Mouse (Mus musculus) intestine, embryonic 15.5 days (tissue): Measurements from ENCODE around the gene Tmem132c. TPM values are rescaled to one million over a fixed set of nuclear protein-coding genes. Genes with fewer than 3 reads are reported as not detected.

Source experiments
- ATAC-seq: fragments of 200-750 bp; cut with Nextera tagmentation; 2 replicates; pipeline ENCODE4 v1.8.0; 2017; ENCODE audit warnings: moderate TSS enrichment, moderate library complexity
- H3K27ac ChIP-seq: fragments of 300-500 bp; sonication (generic); 2 replicates; pipeline ENCODE4 v1.5.1; 2015; ENCODE audit warnings: mild to moderate bottlenecking, inconsistent platforms
- H3K27me3 ChIP-seq: fragments of 300-500 bp; sonication (generic); replicated peaks from 2 replicates; pipeline ENCODE4 v1.6.1; 2015; ENCODE audit warnings: inconsistent platforms
- H3K36me3 ChIP-seq: fragments of 300-500 bp; sonication (generic); 2 replicates; pipeline ENCODE4 v1.6.1; 2015; ENCODE audit warnings: inconsistent platforms
- H3K4me1 ChIP-seq: fragments of 300-500 bp; sonication (generic); replicated peaks from 2 replicates; pipeline ENCODE4 v1.6.1; 2015; ENCODE audit warnings: inconsistent platforms
- H3K4me2 ChIP-seq: fragments of 300-500 bp; sonication (generic); replicated peaks from 2 replicates; pipeline ENCODE4 v1.6.1; 2015; ENCODE audit warnings: mild to moderate bottlenecking, inconsistent platforms
- H3K4me3 ChIP-seq: fragments of 300-500 bp; sonication (generic); replicated peaks from 2 replicates; pipeline ENCODE4 v1.5.1; 2015; ENCODE audit warnings: inconsistent platforms
- H3K9ac ChIP-seq: fragments of 300-500 bp; sonication (generic); 2 replicates; pipeline ENCODE4 v1.6.1; 2015; ENCODE audit warnings: inconsistent platforms
- H3K9me3 ChIP-seq: fragments of 300-500 bp; sonication (generic); 2 replicates; pipeline ENCODE4 v1.6.1; 2016; ENCODE audit warnings: inconsistent platforms
- WGBS: fragments of 180-500 bp; shearing (Covaris S2); methylation state at CpG from one replicate; pipeline ENCODE4 v1.1.7; 2015; 5-methylcytosine and 5-hydroxymethylcytosine counted together
- polyA plus RNA-seq: library from polyadenylated mRNA; unstranded; fragments of >200 nt; fragmentation: Nextera tagmentation; extraction: Ambion mirVana; gene quantifications from 2 replicates; pipeline ENCODE4 v1.2.1, GENCODE M21; 2015

Gene Tmem132c
- polyA plus RNA-seq, 1 experiment from 2014 or later = 0.70 TPM

- H3K9me3 ChIP-seq = no peaks in the 10 kb centered on the region
- 0 out of 2 replicates have a peak, but pooled peaks have one; percentile 23 for ATAC-seq
- no peak overlapping the region for H3K4me2 ChIP-seq
- WGBS = 67% methylated on average over 17 of the region's 17 CpGs
- no peaks in the 10 kb centered on the region for H3K36me3 ChIP-seq
- no peaks in the 10 kb centered on the region for H3K4me1 ChIP-seq
- H3K27me3 ChIP-seq = no peaks in the 10 kb centered on the region
- H3K27ac ChIP-seq = no peak overlapping the region
- H3K4me3 ChIP-seq = no peak overlapping the region
- no peak overlapping the region for H3K9ac ChIP-seq
These were observed 49.0 kb downstream of the Tmem132c start for GRCm38 (mm10) chr5:127290461-127291250.

GRCm38 (mm10) chr5:127291581-127291980 is 50.0 kb downstream of the Tmem132c start:
- no peaks in the 10 kb centered on the region for H3K27me3 ChIP-seq
- no peak overlapping the region for H3K27ac ChIP-seq
- no peaks in the 10 kb centered on the region for H3K4me1 ChIP-seq
- no peak overlapping the region for H3K9ac ChIP-seq
- H3K9me3 ChIP-seq = no peaks in the 10 kb centered on the region
- H3K36me3 ChIP-seq = no peaks in the 10 kb centered on the region
- 86% methylated on average over 7 of the region's 7 CpGs for WGBS
- H3K4me2 ChIP-seq = no peak overlapping the region
- no peak for ATAC-seq
- no peak overlapping the region for H3K4me3 ChIP-seq

GRCm38 (mm10) chr5:127293698-127294097 is 52.1 kb downstream of the Tmem132c start:
- Histone ChIP-seq H3K9ac (no peak overlapping the region), H3K27me3 (no peaks in the 10 kb centered on the region), H3K4me1 (no peaks in the 10 kb centered on the region), H3K4me3 (no peak overlapping the region), H3K4me2 (no peak overlapping the region), H3K27ac (no peak overlapping the region), H3K9me3 (no peaks in the 10 kb centered on the region), H3K36me3 (no peaks in the 10 kb centered on the region)
- 87% methylated on average over 3 of the region's 3 CpGs for WGBS
- no peak for ATAC-seq

GRCm38 (mm10) chr5:127297461-127297860 is 55.9 kb downstream of the Tmem132c start:
- WGBS = 66% methylated on average over 5 of the region's 5 CpGs
- H3K27me3 ChIP-seq = no peaks in the 10 kb centered on the region
- no peak for ATAC-seq
- H3K27ac ChIP-seq = no peak overlapping the region
- no peak overlapping the region for H3K9ac ChIP-seq
- no peak overlapping the region for H3K4me2 ChIP-seq
- H3K4me3 ChIP-seq = no peak overlapping the region
- no peaks in the 10 kb centered on the region for H3K36me3 ChIP-seq
- H3K4me1 ChIP-seq = no peaks in the 10 kb centered on the region; the same call in 1 of the 2 replicates
- H3K9me3 ChIP-seq = no peaks in the 10 kb centered on the region

GRCm38 (mm10) chr5:127298060-127298459 is 56.5 kb downstream of the Tmem132c start:
- Histone ChIP-seq H3K4me3 (no peak overlapping the region), H3K36me3 (no peaks in the 10 kb centered on the region), H3K4me1 (no peaks in the 10 kb centered on the region; the same call in 1 of the 2 replicates), H3K9ac (no peak overlapping the region), H3K4me2 (no peak overlapping the region), H3K27ac (no peak overlapping the region), H3K27me3 (no peaks in the 10 kb centered on the region), H3K9me3 (no peaks in the 10 kb centered on the region)
- 62% methylated on average over 2 of the region's 2 CpGs for WGBS
- no peak for ATAC-seq

GRCm38 (mm10) chr5:127299010-127299409 is 57.4 kb downstream of the Tmem132c start:
- H3K36me3 ChIP-seq = no peaks in the 10 kb centered on the region
- ATAC-seq = no peak
- H3K4me2 ChIP-seq = no peak overlapping the region
- H3K9me3 ChIP-seq = no peaks in the 10 kb centered on the region
- no peaks in the 10 kb centered on the region; the same call in 1 of the 2 replicates for H3K4me1 ChIP-seq
- no peaks in the 10 kb centered on the region for H3K27me3 ChIP-seq
- no peak overlapping the region for H3K27ac ChIP-seq
- 31% methylated on average over 1 of the region's 1 CpGs for WGBS
- no peak overlapping the region for H3K4me3 ChIP-seq
- H3K9ac ChIP-seq = no peak overlapping the region

- Histone ChIP-seq H3K9ac (no peak overlapping the region), H3K36me3 (no peaks in the 10 kb centered on the region), H3K4me1 (no peaks in the 10 kb centered on the region; the same call in 1 of the 2 replicates), H3K4me2 (no peak overlapping the region), H3K27ac (no peak overlapping the region), H3K27me3 (no peaks in the 10 kb centered on the region), H3K4me3 (no peak overlapping the region), H3K9me3 (no peaks in the 10 kb centered on the region)
- no peak for ATAC-seq
- 57% methylated on average over 8 of the region's 8 CpGs for WGBS
These were observed 59.1 kb downstream of the Tmem132c start for GRCm38 (mm10) chr5:127300597-127301254.

- H3K9me3 ChIP-seq = no peaks in the 10 kb centered on the region
- H3K4me2 ChIP-seq = no peak overlapping the region
- no peaks in the 10 kb centered on the region for H3K27me3 ChIP-seq
- H3K4me1 ChIP-seq = no peaks in the 10 kb centered on the region; the same call in 1 of the 2 replicates
- H3K27ac ChIP-seq = no peak overlapping the region
- H3K9ac ChIP-seq = no peak overlapping the region
- no peak for ATAC-seq
- no peak overlapping the region for H3K4me3 ChIP-seq
- WGBS = 61% methylated on average over 5 of the region's 5 CpGs
- no peaks in the 10 kb centered on the region for H3K36me3 ChIP-seq
These were observed 63.7 kb downstream of the Tmem132c start for GRCm38 (mm10) chr5:127305312-127305711.

GRCm38 (mm10) chr5:127305719-127306118 is 64.1 kb downstream of the Tmem132c start:
- no peaks in the 10 kb centered on the region for H3K36me3 ChIP-seq
- H3K4me1 ChIP-seq = peaks cover 1% of the 10 kb centered on the region; the same call in 1 of the 2 replicates
- H3K4me3 ChIP-seq = no peak overlapping the region
- WGBS = 60% methylated on average over 5 of the region's 5 CpGs
- H3K4me2 ChIP-seq = no peak overlapping the region
- no peak for ATAC-seq
- no peaks in the 10 kb centered on the region for H3K9me3 ChIP-seq
- no peak overlapping the region for H3K9ac ChIP-seq
- no peak overlapping the region for H3K27ac ChIP-seq
- H3K27me3 ChIP-seq = no peaks in the 10 kb centered on the region

GRCm38 (mm10) chr5:127306726-127307125 is 65.1 kb downstream of the Tmem132c start:
- 0 out of 2 replicates have a peak, but pooled peaks cover 3% of the 10 kb centered on the region for H3K4me1 ChIP-seq
- no peak overlapping the region for H3K9ac ChIP-seq
- no peak overlapping the region for H3K4me2 ChIP-seq
- H3K27me3 ChIP-seq = no peaks in the 10 kb centered on the region
- WGBS = 13% methylated on average over 1 of the region's 1 CpGs
- H3K27ac ChIP-seq = no peak overlapping the region
- no peak overlapping the region for H3K4me3 ChIP-seq
- no peaks in the 10 kb centered on the region for H3K9me3 ChIP-seq
- no peaks in the 10 kb centered on the region for H3K36me3 ChIP-seq
- no peak for ATAC-seq

- Histone ChIP-seq H3K36me3 (no peaks in the 10 kb centered on the region), H3K27me3 (no peaks in the 10 kb centered on the region), H3K9me3 (no peaks in the 10 kb centered on the region), H3K4me1 (0 out of 2 replicates have a peak, but pooled peaks cover 3% of the 10 kb centered on the region), H3K9ac (no peak overlapping the region), H3K4me3 (no peak overlapping the region), H3K4me2 (no peak overlapping the region), H3K27ac (no peak overlapping the region)
- peak; percentile 28; the same call in 1 of the 2 replicates for ATAC-seq
- WGBS = 28% methylated on average over 14 of the region's 14 CpGs
These were observed 68.9 kb downstream of the Tmem132c start for GRCm38 (mm10) chr5:127310318-127311004.

GRCm38 (mm10) chr5:127311005-127311331 is 69.4 kb downstream of the Tmem132c start:
- ATAC-seq = no peak

More at GRCm38 (mm10) chr5:127311005-127311331, 69.4 kb downstream of the Tmem132c start:
- no peak overlapping the region for H3K27ac ChIP-seq
- no peak overlapping the region for H3K4me3 ChIP-seq
- no peak overlapping the region for H3K4me2 ChIP-seq
- H3K9ac ChIP-seq = no peak overlapping the region
- no peaks in the 10 kb centered on the region for H3K9me3 ChIP-seq
- no peaks in the 10 kb centered on the region for H3K27me3 ChIP-seq
- H3K4me1 ChIP-seq = 0 out of 2 replicates have a peak, but pooled peaks cover 3% of the 10 kb centered on the region
- no peaks in the 10 kb centered on the region for H3K36me3 ChIP-seq
- WGBS = 46% methylated on average over 2 of the region's 2 CpGs
